Comparison of ENCODE assay signal across 9 mouse cellular contexts in genomic region chr2:174025181-174025870, GRCm38 (mm10). TPM values are rescaled to one million over a fixed set of nuclear protein-coding genes. Genes with fewer than 3 reads are reported as not detected.
DNase-seq lines count a peak whose midpoint lies in the region; ATAC-seq and TF ChIP-seq lines count a peak whose summit lies in the region.
"Had no signal": no experiment of that assay in that cellular context is flagged by ENCODE, and none has a peak within 500 bp of the region (broad histone marks: within the 10 kb centered on the region; RNA-seq: fewer than 3 reads in every experiment).

No protein-coding gene starts in this region.

- no peaks in the 10 kb centered on the region for H3K4me1 ChIP-seq in hindbrain, embryonic 16.5 days (ENCODE audit: control insufficient read depth, insufficient read depth, low read depth, low read length)
- H3K4me1 ChIP-seq in stomach, embryonic 15.5 days: peaks cover 21% of the 10 kb centered on the region

- H3K9me3 ChIP-seq in hindbrain, embryonic 16.5 days (ENCODE audit: control insufficient read depth, low read length): no peaks in the 10 kb centered on the region
- no peaks in the 10 kb centered on the region for H3K9me3 ChIP-seq in stomach, embryonic 15.5 days
- H3K9me3 ChIP-seq: embryonic facial prominence, embryonic 13.5 days had no signal

- no peak overlapping the region for H3K9ac ChIP-seq in hindbrain, embryonic 16.5 days (ENCODE audit: low read depth, low read length)
- no peak overlapping the region for H3K9ac ChIP-seq in stomach, embryonic 15.5 days
- H3K9ac ChIP-seq: embryonic facial prominence, embryonic 13.5 days had no signal

- DNase-seq in gastrocnemius, adult 2 months: peak; percentile 26
- DNase-seq in gastrocnemius, postnatal 25 days: no peak
- DNase-seq in right cerebral cortex, postnatal 25 days: peak; percentile 6
- no peak for DNase-seq in right cerebral cortex, postnatal 14 days
- no peak for DNase-seq in layer of hippocampus, postnatal 10 days (ENCODE audit: low spot score in 2 of 2)
- DNase-seq in spleen, postnatal 14 days (ENCODE audit: low spot score in 2 of 2): no peak

- no peaks in the 10 kb centered on the region for H3K36me3 ChIP-seq in hindbrain, embryonic 16.5 days (ENCODE audit: control insufficient read depth, insufficient read depth, low read length)
- no peaks in the 10 kb centered on the region for H3K36me3 ChIP-seq in stomach, embryonic 15.5 days
- H3K36me3 ChIP-seq: embryonic facial prominence, embryonic 13.5 days had no signal

- intact Hi-C loops in gastrocnemius, adult 2 months (cut with DNase I): no loop called here

- H3K4me3 ChIP-seq in gastrocnemius, adult 2 months: no peak overlapping the region
- no peak overlapping the region for H3K4me3 ChIP-seq in hindbrain, embryonic 16.5 days (ENCODE audit: low read length)
- no peak overlapping the region for H3K4me3 ChIP-seq in stomach, embryonic 15.5 days (replicated peaks)
- H3K4me3 ChIP-seq: embryonic facial prominence, embryonic 13.5 days had no signal

- no peak overlapping the region for H3K27ac ChIP-seq in gastrocnemius, adult 2 months
- no peak overlapping the region for H3K27ac ChIP-seq in hindbrain, embryonic 16.5 days (ENCODE audit: low read depth, low read length)
- H3K27ac ChIP-seq in stomach, embryonic 15.5 days: 0 out of 2 replicates have a peak overlapping the region, but pooled peaks have one; percentile 11
- H3K27ac ChIP-seq: embryonic facial prominence, embryonic 13.5 days had no signal

- TF ChIP-seq CTCF in gastrocnemius, adult 2 months (IDR thresholded peaks at IDR 0.05): no peak

- peak; percentile 76 for ATAC-seq in hindbrain, embryonic 16.5 days
- ATAC-seq in stomach, embryonic 15.5 days (ENCODE audit: insufficient read depth, low FRiP score, low read depth): peak; percentile 61

- WGBS in hindbrain, embryonic 16.5 days: 61% methylated on average over 11 of the region's 11 CpGs
- WGBS in stomach, embryonic 15.5 days: 61% methylated on average over 11 of the region's 11 CpGs

- H3K27me3 ChIP-seq in hindbrain, embryonic 16.5 days (replicated peaks; ENCODE audit: control insufficient read depth, insufficient read depth, low read length): no peaks in the 10 kb centered on the region
- no peaks in the 10 kb centered on the region for H3K27me3 ChIP-seq in stomach, embryonic 15.5 days (replicated peaks)
- H3K27me3 ChIP-seq: embryonic facial prominence, embryonic 13.5 days had no signal

- H3K4me2 ChIP-seq in hindbrain, embryonic 16.5 days (ENCODE audit: low read length): no peak overlapping the region
- H3K4me2 ChIP-seq in stomach, embryonic 15.5 days: no peak overlapping the region
- H3K4me2 ChIP-seq: embryonic facial prominence, embryonic 13.5 days had no signal

RNA-seq across cellular contexts. Expression of gene Stx16, which starts 50.8 kb away (rescaled TPM):
- total RNA-seq in gastrocnemius, adult 2 months (2021): 10 to 100 TPM; 19.9 to 21.1 TPM
- total RNA-seq in gastrocnemius, postnatal 25 days (2021): 10 to 100 TPM; 22.1 to 22.9 TPM
- 11.2 and 12.1 TPM in 2 replicates for polyA plus RNA-seq in hindbrain, embryonic 16.5 days (2015; fragmentation: Nextera tagmentation; extraction: Ambion mirVana)
- 12.0 and 12.9 TPM in 2 replicates for polyA plus RNA-seq in stomach, embryonic 15.5 days (2015; fragmentation: Nextera tagmentation; extraction: Ambion mirVana)
- total RNA-seq in layer of hippocampus, postnatal 10 days (2021): 10 to 100 TPM; 40.2 to 42.7 TPM

Comparison
In these comparisons a context has a peak if more than half of its experiments do, and no peak if none do; other contexts are left out.
1. DNase-seq: peak in gastrocnemius, adult 2 months (single experiment) and right cerebral cortex, postnatal 25 days (single experiment); none in gastrocnemius, postnatal 25 days (single experiment), right cerebral cortex, postnatal 14 days (single experiment), layer of hippocampus, postnatal 10 days (0 of 2) and spleen, postnatal 14 days (0 of 2).